Mouse (Mus musculus) E14TG2a.4 (cell line): ENCODE measurements around the gene Mill1.

Experiments used
- CTCF ChIP-seq: conservative IDR thresholded peaks from 2 replicates; pipeline ENCODE4 v1.5.1; 2014; ENCODE audit warnings: low read length
- NANOG ChIP-seq: IDR thresholded peaks from 2 replicates; pipeline ENCODE4 v1.6.1; 2014; ENCODE audit warnings: borderline replicate concordance, low read length, mixed read lengths
- POU5F1 ChIP-seq: IDR thresholded peaks from 2 replicates; pipeline ENCODE4 v1.6.1; 2014; ENCODE audit warnings: low read length, borderline replicate concordance

DNA sequence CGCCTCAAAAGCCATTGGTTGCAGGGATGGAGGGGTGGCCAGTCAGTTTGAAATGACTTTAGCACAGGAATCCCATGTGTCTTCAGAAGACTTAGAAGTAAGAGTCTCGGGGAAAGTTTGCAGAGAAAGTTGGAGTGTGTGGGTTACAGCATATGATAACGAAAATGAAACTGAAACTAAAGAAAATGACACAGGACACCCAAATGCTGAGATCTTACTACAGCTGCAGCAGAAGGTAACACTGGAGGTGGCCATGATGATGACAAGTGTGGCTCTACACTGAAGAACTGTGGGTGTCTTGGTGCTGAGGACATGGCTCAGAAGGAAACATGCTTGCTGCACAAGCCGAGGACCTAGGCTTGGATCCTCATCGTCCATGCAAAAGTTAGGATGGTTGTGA, 3.9 kb upstream of the Mill1 start:
- no peak for TF ChIP-seq CTCF
- no peak for TF ChIP-seq NANOG
- TF ChIP-seq POU5F1 = no peak
